ENCODE assay signal across 8 mouse cellular contexts in genomic region chr6:124662477-124663423, GRCm38 (mm10). TPM values are rescaled to one million over a fixed set of nuclear protein-coding genes. Genes with fewer than 3 reads are reported as not detected.
A peak's percentile ranks its signal among the peaks of the same experiment; 100 is the strongest.
DNase-seq lines count a peak whose midpoint lies in the region; ATAC-seq and TF ChIP-seq lines count a peak whose summit lies in the region.

TSS of gene Lpcat3 (plus strand) at chr6:124663027.

- peak; percentile 97 for ATAC-seq in heart, embryonic 15.5 days (replicated peaks; ENCODE audit: insufficient number of reproducible peaks, insufficient read depth, low FRiP score, low read depth)
- peak; percentile 96 for ATAC-seq in liver, embryonic 14.5 days (ENCODE audit: insufficient read depth)
- ATAC-seq in neural tube, embryonic 11.5 days (ENCODE audit: insufficient read depth, low FRiP score, low TSS enrichment), result peak; percentile 97
- peak; percentile 98 for ATAC-seq in stomach, postnatal 0 days (ENCODE audit: low FRiP score, low TSS enrichment)

- TF ChIP-seq CTCF in liver, embryonic 14.5 days (IDR thresholded peaks at IDR 0.05; ENCODE audit: low read depth), result peak; percentile 84
- TF ChIP-seq CTCF in stomach, postnatal 0 days (IDR thresholded peaks at IDR 0.05; ENCODE audit: low read depth), result peak; percentile 78

- H3K36me3 ChIP-seq in forebrain, embryonic 10.5 days (replicated peaks), result peaks cover 7% of the 10 kb centered on the region; the same call in 1 of the 2 replicates
- H3K36me3 ChIP-seq in heart, embryonic 15.5 days, result no peaks in the 10 kb centered on the region
- peaks cover 4% of the 10 kb centered on the region for H3K36me3 ChIP-seq in liver, embryonic 14.5 days (replicated peaks; ENCODE audit: control insufficient read depth, insufficient read depth, low read depth)
- H3K36me3 ChIP-seq in neural tube, embryonic 11.5 days (ENCODE audit: control insufficient read depth, insufficient read depth, low read length), result no peaks in the 10 kb centered on the region
- no peaks in the 10 kb centered on the region for H3K36me3 ChIP-seq in stomach, postnatal 0 days (ENCODE audit: control insufficient read depth, insufficient read depth, low read length)

- H3K4me2 ChIP-seq in heart, embryonic 15.5 days, result peak within 1 kb of the TSS; percentile 78
- peak within 1 kb of the TSS; percentile 96 for H3K4me2 ChIP-seq in liver, embryonic 14.5 days (ENCODE audit: low read depth)
- H3K4me2 ChIP-seq in neural tube, embryonic 11.5 days (ENCODE audit: low read depth), result peak within 1 kb of the TSS; percentile 62
- peak within 1 kb of the TSS; percentile 75 for H3K4me2 ChIP-seq in stomach, postnatal 0 days (replicated peaks; ENCODE audit: low read depth)

- no peak for TF ChIP-seq EP300 in liver, embryonic 14.5 days (IDR thresholded peaks at IDR 0.05; ENCODE audit: low read depth)
- TF ChIP-seq EP300 in stomach, postnatal 0 days (optimal IDR thresholded peaks at IDR 0.05), result no peak

- H3K4me3 ChIP-seq in forebrain, embryonic 10.5 days, result peak within 1 kb of the TSS; percentile 78
- H3K4me3 ChIP-seq in heart, embryonic 15.5 days, result peak within 1 kb of the TSS; percentile 72
- H3K4me3 ChIP-seq in liver, embryonic 14.5 days (ENCODE audit: insufficient read depth in 1 of 2, low read depth in 2 of 2, low read length in 2 of 2), result peak within 1 kb of the TSS; percentile 61 to 99
- peak within 1 kb of the TSS; percentile 47 for H3K4me3 ChIP-seq in neural tube, embryonic 11.5 days (ENCODE audit: low read depth, low read length)
- peak within 1 kb of the TSS; percentile 72 for H3K4me3 ChIP-seq in stomach, postnatal 0 days (ENCODE audit: low read depth, low read length)

- H3K27ac ChIP-seq in forebrain, embryonic 10.5 days, result peak within 1 kb of the TSS; percentile 89
- H3K27ac ChIP-seq in heart, embryonic 15.5 days, result peak within 1 kb of the TSS; percentile 90
- H3K27ac ChIP-seq in liver, embryonic 14.5 days, result peak within 1 kb of the TSS; percentile 74
- peak within 1 kb of the TSS; percentile 53; the same call in 1 of the 2 replicates for H3K27ac ChIP-seq in neural tube, embryonic 11.5 days (ENCODE audit: low read depth, low read length)
- peak within 1 kb of the TSS; percentile 81 for H3K27ac ChIP-seq in stomach, postnatal 0 days (replicated peaks)

- peak; percentile 99 for DNase-seq in CD8-positive naive resting alpha-beta T cell, adult 2 months (ENCODE audit: low read depth in 2 of 2, low spot score in 2 of 2)
- peak; percentile 99 for DNase-seq in c-Kit-positive CD71-negative TER-119-negative erythroid progenitor cells, embryonic 14.5 days (ENCODE audit: low read depth)
- peak; percentile 99 for DNase-seq in forebrain, embryonic 10.5 days (ENCODE audit: extremely low spot score, low spot score)
- DNase-seq in kidney, postnatal 25 days, result peak; percentile 100
- peak; percentile 98 for DNase-seq in liver, embryonic 14.5 days (ENCODE audit: low read depth in 3 of 3, low spot score in 3 of 3)
- peak; percentile 98 for DNase-seq in neural tube, embryonic 11.5 days (ENCODE audit: low spot score)
- peak; percentile 100 for DNase-seq in stomach, postnatal 0 days (ENCODE audit: low spot score)

- H3K9me3 ChIP-seq in forebrain, embryonic 10.5 days, result no peaks in the 10 kb centered on the region
- no peaks in the 10 kb centered on the region for H3K9me3 ChIP-seq in heart, embryonic 15.5 days (replicated peaks)
- no peaks in the 10 kb centered on the region for H3K9me3 ChIP-seq in liver, embryonic 14.5 days (ENCODE audit: control insufficient read depth, low read length)
- H3K9me3 ChIP-seq in neural tube, embryonic 11.5 days (ENCODE audit: control insufficient read depth, low read length), result no peaks in the 10 kb centered on the region
- no peaks in the 10 kb centered on the region for H3K9me3 ChIP-seq in stomach, postnatal 0 days (ENCODE audit: control insufficient read depth, low read length)

- H3K9ac ChIP-seq in heart, embryonic 15.5 days, result peak within 1 kb of the TSS; percentile 65
- peak within 1 kb of the TSS; percentile 72 for H3K9ac ChIP-seq in liver, embryonic 14.5 days (replicated peaks)
- peak within 1 kb of the TSS; percentile 58 for H3K9ac ChIP-seq in neural tube, embryonic 11.5 days (ENCODE audit: low read length)
- peak within 1 kb of the TSS; percentile 62 for H3K9ac ChIP-seq in stomach, postnatal 0 days (ENCODE audit: low read length)

- H3K27me3 ChIP-seq in forebrain, embryonic 10.5 days (ENCODE audit: poor library complexity, severe bottlenecking), result no peaks in the 10 kb centered on the region
- no peaks in the 10 kb centered on the region for H3K27me3 ChIP-seq in heart, embryonic 15.5 days
- H3K27me3 ChIP-seq in liver, embryonic 14.5 days (ENCODE audit: control insufficient read depth, insufficient read depth, low read length), result no peaks in the 10 kb centered on the region
- no peaks in the 10 kb centered on the region for H3K27me3 ChIP-seq in neural tube, embryonic 11.5 days (ENCODE audit: control insufficient read depth, insufficient read depth, low read length)
- H3K27me3 ChIP-seq in stomach, postnatal 0 days (ENCODE audit: control insufficient read depth, insufficient read depth, low read length), result no peaks in the 10 kb centered on the region

- H3K4me1 ChIP-seq in forebrain, embryonic 10.5 days, result peaks cover 19% of the 10 kb centered on the region
- peaks cover 16% of the 10 kb centered on the region for H3K4me1 ChIP-seq in heart, embryonic 15.5 days (replicated peaks)
- H3K4me1 ChIP-seq in liver, embryonic 14.5 days (replicated peaks; ENCODE audit: control insufficient read depth in 2 of 2, insufficient read depth in 2 of 2, low read length in 1 of 2), result peaks cover 11 to 15% of the 10 kb centered on the region in 2 experiments
- H3K4me1 ChIP-seq in neural tube, embryonic 11.5 days (ENCODE audit: control insufficient read depth, insufficient read depth, low read length), result no peaks in the 10 kb centered on the region; the same call in 1 of the 2 replicates
- no peaks in the 10 kb centered on the region for H3K4me1 ChIP-seq in stomach, postnatal 0 days (replicated peaks; ENCODE audit: control insufficient read depth, insufficient read depth)

- under 1% methylated on average over 60 of the region's 87 CpGs for WGBS in forebrain, embryonic 10.5 days
- under 1% methylated on average over 50 of the region's 87 CpGs for WGBS in heart, embryonic 15.5 days
- WGBS in liver, embryonic 14.5 days (ENCODE audit: insufficient replicate concordance), result under 1% methylated on average over 78 of the region's 87 CpGs
- WGBS in neural tube, embryonic 11.5 days, result under 1% methylated on average over 66 of the region's 87 CpGs
- 1% methylated on average over 65 of the region's 87 CpGs for WGBS in stomach, postnatal 0 days

RNA-seq across cellular contexts. Expression of gene Lpcat3, which starts in this region (rescaled TPM):
- 38.8 and 44.1 TPM in 2 replicates for polyA plus RNA-seq in forebrain, embryonic 10.5 days (2016; fragmentation: Nextera tagmentation; extraction: Ambion mirVana)
- 41.0 and 53.6 TPM in 2 replicates for polyA plus RNA-seq in heart, embryonic 15.5 days (2015; fragmentation: Nextera tagmentation; extraction: Ambion mirVana)
- 61.4 and 65.7 TPM in 2 replicates for polyA plus RNA-seq in liver, embryonic 14.5 days (2012; rRNA removed)
- 64.2 and 67.0 TPM in 2 replicates for polyA plus RNA-seq in liver, embryonic 14.5 days (2014; fragmentation: Nextera tagmentation; extraction: Ambion mirVana)
- 37.3 and 42.2 TPM in 2 replicates for polyA plus RNA-seq in neural tube, embryonic 11.5 days (2014; fragmentation: Nextera tagmentation; extraction: Ambion mirVana)
- polyA plus RNA-seq in stomach, postnatal 0 days (2015; fragmentation: Nextera tagmentation; extraction: Ambion mirVana), result 78.8 and 79.6 TPM in 2 replicates

Comparison
In these comparisons a context has a peak if more than half of its experiments do, and no peak if none do; other contexts are left out.
1. Peak in every context shown above with its lines: DNase-seq, ATAC-seq, H3K4me3 ChIP-seq and H3K27ac ChIP-seq.